Mouse (Mus musculus) intestine, embryonic 15.5 days (tissue): ENCODE measurements around the gene Plcb3. TPM values are rescaled to one million over a fixed set of nuclear protein-coding genes. Genes with fewer than 3 reads are reported as not detected.

ENCODE experiments used
- ATAC-seq: fragments of 200-750 bp; cut with Nextera tagmentation; 2 replicates; pipeline ENCODE4 v1.8.0; 2017; ENCODE audit warnings: moderate TSS enrichment, moderate library complexity
- H3K27ac ChIP-seq: fragments of 300-500 bp; sonication (generic); 2 replicates; pipeline ENCODE4 v1.5.1; 2015; ENCODE audit warnings: mild to moderate bottlenecking, inconsistent platforms
- H3K27me3 ChIP-seq: fragments of 300-500 bp; sonication (generic); replicated peaks from 2 replicates; pipeline ENCODE4 v1.6.1; 2015; ENCODE audit warnings: inconsistent platforms
- H3K36me3 ChIP-seq: fragments of 300-500 bp; sonication (generic); 2 replicates; pipeline ENCODE4 v1.6.1; 2015; ENCODE audit warnings: inconsistent platforms
- H3K4me1 ChIP-seq: fragments of 300-500 bp; sonication (generic); replicated peaks from 2 replicates; pipeline ENCODE4 v1.6.1; 2015; ENCODE audit warnings: inconsistent platforms
- H3K4me2 ChIP-seq: fragments of 300-500 bp; sonication (generic); replicated peaks from 2 replicates; pipeline ENCODE4 v1.6.1; 2015; ENCODE audit warnings: mild to moderate bottlenecking, inconsistent platforms
- H3K4me3 ChIP-seq: fragments of 300-500 bp; sonication (generic); replicated peaks from 2 replicates; pipeline ENCODE4 v1.5.1; 2015; ENCODE audit warnings: inconsistent platforms
- H3K9ac ChIP-seq: fragments of 300-500 bp; sonication (generic); 2 replicates; pipeline ENCODE4 v1.6.1; 2015; ENCODE audit warnings: inconsistent platforms
- H3K9me3 ChIP-seq: fragments of 300-500 bp; sonication (generic); 2 replicates; pipeline ENCODE4 v1.6.1; 2016; ENCODE audit warnings: inconsistent platforms
- WGBS: fragments of 180-500 bp; shearing (Covaris S2); methylation state at CpG from one replicate; pipeline ENCODE4 v1.1.7; 2015; 5-methylcytosine and 5-hydroxymethylcytosine counted together
- polyA plus RNA-seq: library from polyadenylated mRNA; unstranded; fragments of >200 nt; fragmentation: Nextera tagmentation; extraction: Ambion mirVana; gene quantifications from 2 replicates; pipeline ENCODE4 v1.2.1, GENCODE M21; 2015

Gene Plcb3
- polyA plus RNA-seq, 1 experiment from 2014 or later = 187 TPM

GRCm38 (mm10) chr19:6931002-6931401, 45.3 kb downstream of the Plcb3 start:
- 0% methylated on average over 2 of the region's 2 CpGs for WGBS
- Histone ChIP-seq H3K4me3 (no peak overlapping the region), H3K4me2 (no peak overlapping the region), H3K9ac (no peak overlapping the region), H3K36me3 (no peaks in the 10 kb centered on the region), H3K9me3 (no peaks in the 10 kb centered on the region), H3K27me3 (peaks cover 83% of the 10 kb centered on the region), H3K4me1 (peaks cover 19% of the 10 kb centered on the region), H3K27ac (no peak overlapping the region)
- ATAC-seq = no peak

GRCm38 (mm10) chr19:6928080-6928479, 48.2 kb downstream of the Plcb3 start:
- H3K9ac ChIP-seq = no peak overlapping the region
- no peaks in the 10 kb centered on the region for H3K9me3 ChIP-seq
- H3K4me2 ChIP-seq = no peak overlapping the region
- no peak overlapping the region for H3K27ac ChIP-seq
- peaks cover 77% of the 10 kb centered on the region for H3K27me3 ChIP-seq
- H3K36me3 ChIP-seq = no peaks in the 10 kb centered on the region
- WGBS = 15% methylated on average over 9 of the region's 9 CpGs
- peaks cover 16% of the 10 kb centered on the region for H3K4me1 ChIP-seq
- ATAC-seq = no peak
- H3K4me3 ChIP-seq = no peak overlapping the region

DNA sequence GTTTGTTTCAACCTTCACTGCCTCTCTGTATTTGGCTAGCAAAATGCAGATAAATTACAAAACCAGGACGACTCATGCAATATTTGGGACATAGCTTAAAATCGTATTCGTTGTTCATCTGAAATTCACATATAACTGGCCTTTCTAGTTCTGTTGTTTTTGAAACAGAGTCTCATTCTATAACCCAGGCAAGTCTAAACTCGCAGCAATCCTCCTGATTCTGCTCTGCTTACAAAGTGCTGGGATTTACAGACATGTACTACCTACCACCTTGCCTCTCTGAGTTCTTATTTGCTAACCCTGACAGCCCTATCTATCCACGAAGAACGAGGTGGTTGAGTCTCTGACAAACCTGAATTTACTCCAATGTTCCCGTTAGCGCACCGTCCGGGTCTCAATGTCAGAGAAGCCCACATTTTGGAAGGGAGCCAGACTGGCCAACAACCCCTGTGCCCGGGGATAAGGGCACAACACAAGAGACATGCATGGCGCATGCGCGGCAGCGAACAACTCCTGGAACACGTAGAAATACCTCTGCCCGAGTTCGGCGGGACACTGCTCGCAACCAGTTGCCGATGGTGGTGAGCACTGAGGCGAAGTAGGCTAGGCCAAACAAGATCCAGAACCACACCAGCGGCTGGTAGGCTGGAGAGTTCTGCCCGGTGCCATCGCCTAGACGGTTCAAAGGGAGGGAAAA, 49.6 kb downstream of the Plcb3 start:
- Histone ChIP-seq H3K4me3 (0 out of 2 replicates have a peak overlapping the region, but pooled peaks have one; percentile 5), H3K9ac (0 out of 2 replicates have a peak overlapping the region, but pooled peaks have one; percentile 0), H3K4me1 (peaks cover 20% of the 10 kb centered on the region), H3K27ac (no peak overlapping the region), H3K36me3 (no peaks in the 10 kb centered on the region), H3K4me2 (peak overlapping the region; percentile 18), H3K27me3 (peaks cover 66% of the 10 kb centered on the region), H3K9me3 (no peaks in the 10 kb centered on the region)
- 15% methylated on average over 26 of the region's 26 CpGs for WGBS
- no peak for ATAC-seq

GRCm38 (mm10) chr19:6925611-6926329, 50.5 kb downstream of the Plcb3 start:
- Histone ChIP-seq H3K4me2 (peak overlapping the region; percentile 48), H3K27ac (no peak overlapping the region), H3K27me3 (peaks cover 59% of the 10 kb centered on the region), H3K9ac (0 out of 2 replicates have a peak overlapping the region, but pooled peaks have one; percentile 1), H3K36me3 (no peaks in the 10 kb centered on the region), H3K9me3 (no peaks in the 10 kb centered on the region), H3K4me1 (peaks cover 21% of the 10 kb centered on the region), H3K4me3 (0 out of 2 replicates have a peak overlapping the region, but pooled peaks have one; percentile 7)
- 20% methylated on average over 40 of the region's 40 CpGs for WGBS
- ATAC-seq = no peak

- Histone ChIP-seq H3K9ac (peak within 1 kb of the TSS; percentile 6; the same call in 1 of the 2 replicates), H3K4me1 (peaks cover 26% of the 10 kb centered on the region), H3K4me3 (peak within 1 kb of the TSS; percentile 18), H3K9me3 (no peaks in the 10 kb centered on the region), H3K36me3 (no peaks in the 10 kb centered on the region), H3K27me3 (peaks cover 56% of the 10 kb centered on the region), H3K27ac (no peak within 1 kb of the TSS), H3K4me2 (peak within 1 kb of the TSS; percentile 48)
- no peak for ATAC-seq
- 3% methylated on average over 9 of the region's 9 CpGs for WGBS
Observed at GRCm38 (mm10) chr19:6925307-6925573, 51.0 kb downstream of the Plcb3 start, which contains the start of gene Catsperz. Gene Catsperz (minus strand): TSS chr19:6925380.

DNA sequence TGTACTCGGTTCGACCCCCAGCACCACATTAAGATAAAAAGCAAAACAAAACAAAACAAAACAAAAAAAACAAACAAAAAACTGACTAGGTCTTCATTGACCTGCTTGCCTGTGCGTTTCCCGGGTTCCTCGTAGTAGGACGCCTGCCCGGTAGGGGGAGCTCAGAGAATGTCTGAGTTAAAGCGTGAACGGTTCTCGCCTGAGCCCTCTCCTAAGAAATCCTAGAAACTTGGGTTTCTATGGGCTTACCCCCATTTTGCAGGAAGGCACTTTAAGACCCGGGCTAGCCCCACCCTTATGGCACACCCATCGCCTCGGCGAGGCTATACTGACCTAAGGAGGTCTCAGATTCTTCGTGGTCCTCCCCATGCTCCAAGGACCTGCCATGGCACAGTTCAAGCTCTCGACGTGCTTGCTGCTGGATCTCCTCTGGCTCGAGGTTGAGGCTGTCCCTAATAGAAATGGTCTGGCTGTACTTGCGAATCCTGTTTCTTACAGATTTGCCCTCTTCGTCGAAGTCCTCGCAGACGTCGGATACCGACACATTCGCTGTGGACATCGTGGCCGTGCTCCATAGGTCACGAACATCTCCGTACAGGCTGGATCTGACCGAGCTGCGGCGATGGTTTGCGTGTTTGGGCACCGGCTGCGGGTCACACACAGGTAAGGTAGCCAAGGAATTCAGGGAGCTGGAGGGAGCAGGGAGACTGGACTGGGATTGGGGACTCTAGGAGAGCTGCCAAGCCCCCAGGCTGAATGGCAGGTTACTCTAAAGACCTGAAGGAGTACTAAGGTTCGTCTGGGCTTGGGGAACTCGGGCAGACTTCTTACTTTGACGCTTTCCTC, 51.6 kb downstream of the Plcb3 start:
- peak overlapping the region; percentile 48 for H3K4me2 ChIP-seq
- H3K27me3 ChIP-seq = peaks cover 52% of the 10 kb centered on the region
- peak overlapping the region; percentile 18 for H3K4me3 ChIP-seq
- peak overlapping the region; percentile 6; the same call in 1 of the 2 replicates for H3K9ac ChIP-seq
- no peaks in the 10 kb centered on the region for H3K36me3 ChIP-seq
- H3K27ac ChIP-seq = no peak overlapping the region
- WGBS = 3% methylated on average over 39 of the region's 39 CpGs
- no peaks in the 10 kb centered on the region for H3K9me3 ChIP-seq
- peaks cover 32% of the 10 kb centered on the region for H3K4me1 ChIP-seq
- no peak for ATAC-seq

DNA sequence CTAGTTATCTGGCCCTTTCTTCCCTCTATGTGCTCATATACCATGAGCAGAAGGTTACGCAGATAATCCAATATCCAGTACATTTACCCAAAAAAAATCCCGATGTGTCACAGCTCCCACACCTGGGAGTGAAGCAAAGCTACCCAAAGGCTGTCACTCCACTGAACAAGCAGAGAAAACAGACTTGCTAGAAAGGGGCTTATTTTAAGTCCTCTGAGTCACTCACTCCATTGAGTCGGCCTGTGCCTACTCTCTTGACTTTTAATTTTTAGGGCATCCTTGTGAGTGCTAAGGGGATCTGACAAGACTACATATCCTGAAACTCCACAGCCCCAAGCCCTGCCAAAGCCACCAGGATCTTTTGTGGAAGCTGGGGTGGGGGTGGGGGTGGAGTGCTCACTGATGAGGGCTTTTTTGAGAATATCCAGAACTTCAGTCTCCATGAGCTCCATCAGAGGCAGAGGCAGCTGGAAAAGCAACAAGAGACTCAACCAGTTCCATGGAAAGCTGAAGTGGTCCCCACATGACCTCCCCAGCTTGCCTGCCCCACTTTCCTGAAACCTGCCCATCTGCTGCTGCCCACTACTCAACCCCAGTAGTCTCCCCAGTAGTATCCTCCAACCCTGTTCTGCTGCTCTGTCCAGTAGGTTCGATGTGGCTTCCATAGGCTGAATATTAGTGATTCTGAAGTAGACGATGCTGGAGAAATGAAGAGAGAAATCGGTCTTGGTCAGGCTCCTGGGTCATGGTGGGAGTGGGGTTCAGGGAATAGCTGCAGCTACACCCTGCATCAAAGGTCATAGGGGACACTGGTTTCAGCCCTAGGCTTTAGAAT, 53.2 kb downstream of the Plcb3 start:
- peaks cover 35% of the 10 kb centered on the region for H3K4me1 ChIP-seq
- no peak overlapping the region for H3K27ac ChIP-seq
- 63% methylated on average over 6 of the region's 6 CpGs for WGBS
- H3K27me3 ChIP-seq = peaks cover 45% of the 10 kb centered on the region
- 0 out of 2 replicates have a peak overlapping the region, but pooled peaks have one; percentile 87 for H3K4me3 ChIP-seq
- H3K9me3 ChIP-seq = no peaks in the 10 kb centered on the region
- no peak overlapping the region for H3K9ac ChIP-seq
- H3K36me3 ChIP-seq = no peaks in the 10 kb centered on the region
- no peak overlapping the region for H3K4me2 ChIP-seq
- ATAC-seq = no peak

DNA sequence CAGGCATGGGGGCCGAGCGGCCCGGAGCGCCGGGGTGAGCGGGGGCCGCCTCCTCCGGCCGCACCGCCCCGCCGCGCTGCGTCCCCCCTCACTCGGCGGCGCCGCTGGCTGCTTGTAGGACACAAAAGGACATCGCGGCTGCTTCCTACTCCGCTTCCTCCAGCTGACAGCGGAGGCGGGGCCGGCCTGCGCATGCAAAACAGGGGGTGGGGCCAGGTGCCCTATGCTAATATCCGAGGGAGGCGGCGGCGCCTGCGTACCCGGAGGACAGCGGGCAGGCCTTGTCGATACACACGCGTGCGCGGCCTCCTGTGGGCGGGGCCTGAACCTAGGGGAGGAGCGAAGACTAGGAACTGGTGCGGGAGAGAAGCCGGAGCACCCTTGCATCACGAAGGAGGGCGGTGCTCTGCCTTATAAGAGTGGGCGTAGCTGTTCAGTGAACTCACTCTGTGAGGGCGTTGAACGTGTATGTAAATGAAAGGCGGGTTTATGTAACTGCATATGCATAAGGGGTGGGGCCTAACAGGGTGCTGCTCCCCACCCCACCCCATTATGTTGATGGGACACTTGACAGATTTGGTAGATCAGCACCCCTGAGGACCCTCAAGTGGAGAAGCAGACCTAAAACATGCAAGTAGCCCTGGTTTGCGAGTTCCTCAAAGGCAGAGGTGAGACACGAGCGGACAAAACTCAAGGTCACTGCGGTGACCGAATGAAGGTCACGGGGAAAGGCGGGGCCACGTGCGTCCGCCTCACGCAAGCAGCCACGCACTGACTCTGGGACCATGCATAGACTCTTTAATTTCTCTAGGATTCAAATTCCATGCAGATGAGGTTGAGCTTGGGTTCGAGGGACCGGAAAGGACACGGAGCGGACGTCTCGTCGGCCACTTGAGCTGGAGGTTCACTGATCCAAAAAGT, 54.4 kb downstream of the Plcb3 start, which contains the start of gene Esrra:
Gene Esrra (minus strand): TSS at position 167 of the 921 bp plus-strand sequence.
- H3K4me2 ChIP-seq = peak within 1 kb of the TSS; percentile 73
- no peaks in the 10 kb centered on the region for H3K9me3 ChIP-seq
- H3K4me3 ChIP-seq = peak within 1 kb of the TSS; percentile 87
- peak; percentile 92 for ATAC-seq
- peaks cover 33% of the 10 kb centered on the region for H3K27me3 ChIP-seq
- no peaks in the 10 kb centered on the region for H3K36me3 ChIP-seq
- H3K27ac ChIP-seq = peak within 1 kb of the TSS; percentile 95
- WGBS = under 1% methylated on average over 65 of the region's 66 CpGs
- peak within 1 kb of the TSS; percentile 90 for H3K9ac ChIP-seq
- peaks cover 35% of the 10 kb centered on the region for H3K4me1 ChIP-seq

DNA sequence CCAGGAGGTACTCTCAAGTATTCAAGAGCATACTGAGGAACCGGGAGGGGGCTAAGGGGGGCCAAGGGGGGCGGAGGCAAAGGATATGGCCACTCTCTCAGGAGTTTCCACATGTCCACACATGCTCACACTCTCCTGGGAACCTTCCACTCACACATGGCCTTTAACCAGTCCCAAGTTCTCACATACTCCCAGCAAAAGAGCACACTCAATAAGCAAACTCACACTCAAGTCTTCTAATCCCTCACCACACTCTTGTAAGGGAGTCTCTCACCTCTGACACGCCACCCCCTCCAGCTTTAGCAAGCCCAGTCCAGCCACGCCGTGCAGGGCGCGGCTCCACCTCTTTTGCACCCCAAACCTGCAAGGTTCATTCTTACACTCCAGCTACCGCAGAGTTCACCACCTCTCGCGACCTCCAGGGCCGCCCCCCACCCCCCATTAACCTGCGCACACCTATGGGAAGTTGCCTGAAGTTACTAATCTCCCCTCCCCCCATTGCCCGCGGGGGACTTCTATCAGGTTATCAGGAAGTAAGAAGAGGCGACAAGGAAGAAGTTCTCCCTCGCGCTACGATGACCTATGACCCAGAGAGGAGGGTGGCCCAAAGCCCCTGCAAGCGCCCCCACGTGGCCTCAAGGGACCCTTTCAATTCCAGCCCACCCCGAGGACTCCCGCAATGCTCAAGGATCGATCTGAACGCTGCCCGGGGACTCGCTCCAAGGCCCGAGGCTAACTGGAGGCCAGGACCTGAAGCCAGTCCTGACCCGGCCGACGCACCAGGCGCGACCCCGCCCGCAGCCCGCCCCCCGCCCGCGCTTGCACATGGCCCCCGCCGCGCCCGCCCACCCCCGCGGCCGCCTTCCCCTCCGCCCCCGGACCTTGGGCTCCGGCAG, 55.3 kb downstream of the Plcb3 start:
- ATAC-seq = peak; percentile 3; the same call in 1 of the 2 replicates

More for the DNA sequence above, 55.3 kb downstream of the Plcb3 start:
- WGBS = 2% methylated on average over 48 of the region's 48 CpGs
- peaks cover 24% of the 10 kb centered on the region for H3K27me3 ChIP-seq
- H3K36me3 ChIP-seq = no peaks in the 10 kb centered on the region
- peak overlapping the region; percentile 90 for H3K9ac ChIP-seq
- peaks cover 29% of the 10 kb centered on the region for H3K4me1 ChIP-seq
- H3K4me2 ChIP-seq = peak overlapping the region; percentile 73
- peak overlapping the region; percentile 87 for H3K4me3 ChIP-seq
- H3K27ac ChIP-seq = peak overlapping the region; percentile 95
- no peaks in the 10 kb centered on the region for H3K9me3 ChIP-seq
